Mouse (Mus musculus) cerebellum, adult 2 months (tissue): ENCODE results near the gene Clec3b.

Experiments used
- CTCF ChIP-seq: fragments of 200-500 bp; IDR thresholded peaks from 2 replicates; pipeline ENCODE4 v1.5.1; 2011; ENCODE audit warnings: low read depth, mild to moderate bottlenecking, control low read depth, low read length, moderate library complexity, borderline replicate concordance; ENCODE audit not compliant: insufficient read depth
- POLR2A ChIP-seq: fragments of 200-500 bp; IDR thresholded peaks from 2 replicates; pipeline ENCODE4 v1.6.1; 2011; ENCODE audit warnings: low read length, control low read depth, borderline replicate concordance; ENCODE audit not compliant: insufficient read depth

GRCm38 (mm10) chr9:123138891-123139474 lies 11.8 kb upstream of the Clec3b start:
- TF ChIP-seq POLR2A, result no peak
- TF ChIP-seq CTCF, result no peak
